Mouse (Mus musculus): Measurements from ENCODE around the gene Pls1. TPM values are rescaled to one million over a fixed set of nuclear protein-coding genes. Genes with fewer than 3 reads are reported as not detected.

Gene Pls1
- total RNA-seq, 2 experiments from 2014 or later, result 0.20 to 0.36 TPM

DNA sequence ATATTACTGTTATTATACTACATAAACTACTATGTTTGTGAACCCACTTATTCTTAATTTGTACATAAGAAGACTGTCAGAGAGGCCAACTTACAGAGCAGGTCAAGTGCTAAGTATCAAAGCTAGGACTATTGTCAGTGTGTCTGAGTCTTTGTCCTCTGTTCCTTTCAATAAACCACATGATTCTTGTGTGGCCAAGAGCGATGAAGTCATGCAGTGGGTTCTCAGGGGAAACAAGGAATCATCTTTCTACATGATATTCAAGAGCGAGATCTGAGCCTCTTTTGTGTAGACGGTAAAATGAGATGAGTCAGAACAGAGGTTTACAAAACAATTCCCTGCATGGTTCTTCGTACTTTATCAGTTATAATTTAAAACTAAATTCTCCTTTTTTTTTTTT is 35.5 kb downstream of the Pls1 start:
- intact Hi-C loops (cut with DNase I), result no loop called here
- DNase-seq, result no peak

GRCm38 (mm10) chr9:95805449-95805848 is 39.7 kb downstream of the Pls1 start:
- intact Hi-C loops (cut with DNase I), result no loop called here
- DNase-seq, result peak; percentile 65 to 73

GRCm38 (mm10) chr9:95803783-95804182 is 41.3 kb downstream of the Pls1 start:
- no peak for DNase-seq
- intact Hi-C loops (cut with DNase I), result no loop called here

DNA sequence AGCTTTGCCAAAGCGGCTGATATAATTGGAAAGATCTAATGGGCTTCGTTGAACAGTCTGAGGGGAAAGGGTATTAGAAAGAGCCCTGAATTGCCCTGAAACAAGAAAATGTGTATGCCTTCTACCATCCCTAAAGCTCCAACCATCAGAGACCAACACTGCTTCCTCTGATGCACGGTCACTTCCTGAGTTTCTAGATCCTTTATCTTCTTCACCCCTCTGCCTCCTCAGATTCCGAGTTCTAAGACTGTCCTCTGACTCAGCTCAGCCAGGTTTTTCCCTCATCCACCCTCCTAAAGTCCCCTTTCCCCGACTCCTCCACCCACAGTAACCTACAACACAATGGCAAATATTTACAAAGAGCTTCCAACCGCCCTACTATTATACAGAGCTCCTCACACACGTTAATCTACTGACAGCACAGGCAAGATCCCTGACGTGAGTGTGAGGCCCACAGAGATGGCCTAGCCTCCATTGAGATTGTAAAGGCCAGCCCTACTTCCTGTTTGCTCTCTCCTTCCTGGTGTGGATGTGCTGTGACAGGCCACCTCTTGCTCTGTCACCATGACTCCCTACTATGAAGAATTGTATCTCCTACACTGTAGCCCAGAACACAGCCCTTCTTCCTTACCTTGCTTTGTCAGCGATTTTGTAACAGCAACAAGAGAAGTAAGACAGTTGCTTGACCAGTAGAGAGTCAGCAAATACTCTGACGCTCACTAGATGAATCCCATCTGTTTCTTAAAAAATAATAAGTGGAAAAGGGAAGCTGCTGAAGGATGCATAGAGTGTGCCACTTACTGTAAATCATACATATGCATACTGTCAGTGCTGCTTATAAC is 43.3 kb downstream of the Pls1 start:
- DNase-seq, result no peak
- intact Hi-C loops (cut with DNase I), result no loop called here

DNA sequence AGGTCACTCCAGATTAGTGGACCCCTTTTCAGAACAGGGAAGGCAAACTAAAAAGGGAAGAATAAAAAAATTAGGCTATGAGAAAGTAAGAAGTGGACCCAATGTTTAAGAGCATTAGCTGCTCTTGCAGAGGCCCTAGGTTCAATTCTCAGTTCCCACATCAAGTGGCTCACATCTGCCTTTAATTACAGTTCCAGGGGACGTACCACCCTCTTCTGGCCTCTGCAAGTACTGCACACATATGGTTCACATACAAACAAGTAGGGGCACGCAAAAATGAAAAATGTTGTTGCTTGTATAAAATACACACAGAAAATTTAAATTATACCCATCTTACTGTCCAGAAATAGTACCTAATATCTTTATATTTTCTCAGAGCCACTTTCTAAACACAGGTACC is 48.8 kb downstream of the Pls1 start:
- intact Hi-C loops (cut with DNase I), result no loop called here
- no peak for DNase-seq

- intact Hi-C loops (cut with DNase I), result no loop called here
- no peak for DNase-seq
These were observed 49.3 kb downstream of the Pls1 start for GRCm38 (mm10) chr9:95795844-95796243.

DNA sequence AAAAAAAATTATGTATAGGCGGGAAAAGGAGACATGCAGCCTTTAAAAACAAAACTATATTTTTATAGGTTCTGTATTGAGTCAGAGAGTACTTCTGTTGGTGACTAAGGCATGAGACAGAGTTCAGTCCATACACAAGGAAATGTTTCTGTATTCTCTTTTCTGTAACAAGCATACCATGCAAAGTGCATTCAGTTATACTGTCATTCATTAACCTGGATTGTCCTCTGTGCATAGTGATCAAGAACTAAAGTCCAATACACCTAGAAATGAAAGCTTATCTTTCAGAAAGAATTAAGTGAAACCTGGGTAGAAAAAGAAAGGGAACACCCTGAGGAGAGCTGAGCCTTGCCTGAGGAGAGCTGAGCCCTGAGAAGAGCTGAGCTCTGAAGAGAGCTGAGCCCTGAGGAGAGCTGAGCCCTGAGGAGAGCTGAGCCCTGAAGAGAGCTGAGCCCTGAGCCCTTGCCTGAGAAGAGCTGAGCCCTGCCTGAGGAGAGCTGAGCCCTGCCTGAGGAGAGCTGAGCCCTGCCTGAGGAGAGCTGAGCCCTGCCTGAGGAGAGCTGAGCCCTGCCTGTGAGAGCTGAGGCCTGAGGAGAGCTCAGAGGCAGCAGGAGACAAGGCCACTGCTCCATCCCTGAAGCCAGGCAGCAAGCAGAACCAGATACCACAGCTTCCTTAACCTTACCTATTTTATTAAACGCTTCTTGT is 49.9 kb downstream of the Pls1 start:
- DNase-seq, result no peak
- intact Hi-C loops (cut with DNase I), result no loop called here

- no peak for DNase-seq
- intact Hi-C loops (cut with DNase I), result no loop called here
These were observed 50.9 kb downstream of the Pls1 start for GRCm38 (mm10) chr9:95793986-95794744.

- intact Hi-C loops (cut with DNase I), result no loop called here
- no peak for DNase-seq
These were observed 60.1 kb downstream of the Pls1 start for GRCm38 (mm10) chr9:95784888-95785511.

DNA sequence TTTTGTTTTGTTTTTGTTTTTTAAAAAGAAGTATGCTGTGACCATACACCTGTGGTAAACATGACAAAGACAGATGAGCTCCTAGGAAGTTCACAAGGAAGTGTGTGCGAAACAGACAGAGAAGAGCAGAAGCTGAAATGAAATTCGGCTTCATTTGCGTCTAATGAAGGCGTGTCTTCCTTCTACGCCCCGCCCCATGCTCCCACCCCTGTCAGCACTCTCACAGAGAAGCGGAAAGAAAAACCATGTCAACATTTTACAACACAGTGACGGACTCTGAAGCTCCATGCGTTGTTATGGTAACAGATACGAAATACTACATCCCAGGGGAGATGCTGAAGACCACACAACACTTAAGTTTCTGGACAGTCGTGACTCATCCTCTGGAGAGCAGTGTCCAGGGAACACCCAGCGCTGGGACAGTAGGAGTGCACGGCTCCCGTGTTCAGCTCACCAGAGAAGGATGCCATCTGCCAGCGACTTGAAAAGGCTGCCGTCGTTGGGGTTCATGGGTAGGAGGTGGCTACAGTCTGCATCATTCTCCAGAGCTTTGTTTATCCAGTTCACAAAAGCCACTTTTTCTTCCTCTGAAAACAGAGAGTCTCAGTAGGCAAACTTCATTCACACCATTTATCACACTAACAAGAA is 61.3 kb downstream of the Pls1 start:
- DNase-seq, result no peak

GRCm38 (mm10) chr9:95771671-95772070 is 73.4 kb downstream of the Pls1 start:
- intact Hi-C loops (cut with DNase I), result no loop called here
- no peak for DNase-seq

More for the DNA sequence above, 61.3 kb downstream of the Pls1 start:
- intact Hi-C loops (cut with DNase I), result no loop called here

GRCm38 (mm10) chr9:95763218-95763617 is 81.9 kb downstream of the Pls1 start:
- no peak for DNase-seq
- intact Hi-C loops (cut with DNase I), result no loop called here

GRCm38 (mm10) chr9:95762228-95762627 is 82.9 kb downstream of the Pls1 start:
- intact Hi-C loops (cut with DNase I), result no loop called here

DNA sequence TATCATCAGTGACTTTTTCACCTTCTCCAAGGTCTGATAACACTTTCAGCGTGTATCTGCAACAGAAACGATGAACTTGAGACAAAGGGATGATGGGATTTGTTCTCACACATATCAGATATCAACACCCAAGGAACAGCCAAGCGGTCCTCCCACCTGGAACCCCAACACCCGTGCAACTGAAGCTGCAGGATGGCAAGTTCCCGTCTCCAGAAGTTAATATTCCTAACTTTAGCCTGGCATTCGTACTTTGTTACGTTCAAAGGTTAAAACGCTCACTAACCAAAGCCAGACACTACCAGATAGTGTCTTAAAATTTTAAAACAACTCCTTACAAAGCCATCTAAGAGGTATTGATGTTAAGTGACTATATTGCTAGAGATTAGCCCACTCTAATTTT is 83.7 kb downstream of the Pls1 start:
- intact Hi-C loops (cut with DNase I), result no loop called here
- no peak for DNase-seq

More at GRCm38 (mm10) chr9:95762228-95762627, 82.9 kb downstream of the Pls1 start:
- DNase-seq, result no peak

DNA sequence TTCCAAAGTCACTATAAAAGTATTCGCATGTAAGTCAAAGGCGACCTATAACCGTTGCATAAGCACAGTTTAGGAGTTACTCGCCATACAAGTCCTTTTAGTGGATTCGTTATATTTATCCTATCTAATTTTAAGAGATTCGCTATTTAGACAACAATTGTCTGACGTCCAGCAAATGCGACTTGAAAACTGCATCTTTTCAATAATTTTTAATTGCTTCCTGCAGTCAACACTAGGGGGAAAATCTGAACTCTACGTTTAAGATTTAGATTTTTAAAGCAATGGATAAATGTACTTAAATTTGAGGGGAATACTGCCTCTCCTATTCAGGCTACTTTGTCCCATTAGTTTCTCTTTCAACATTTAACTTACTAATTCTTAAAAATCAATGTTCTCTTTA is 94.4 kb downstream of the Pls1 start:
- intact Hi-C loops (cut with DNase I), result loop anchor here (5.0 kb wide), 1 partner anchor 102 kb away; no protein-coding TSS in a partner anchor
- DNase-seq, result no peak

GRCm38 (mm10) chr9:95750037-95750511 is 95.0 kb downstream of the Pls1 start, which contains the start of gene Trpc1:
TSS of gene Trpc1 (minus strand) at chr9:95750375.
- peak; percentile 83 to 85 for DNase-seq
- intact Hi-C loops (cut with DNase I), result loop anchor here (5.0 kb wide), 1 partner anchor 102 kb away; no protein-coding TSS in a partner anchor

GRCm38 (mm10) chr9:95749461-95749928 is 95.6 kb downstream of the Pls1 start:
- peak in 1 of 2 experiments; percentile 34 for DNase-seq
- intact Hi-C loops (cut with DNase I), result no loop called here

DNA sequence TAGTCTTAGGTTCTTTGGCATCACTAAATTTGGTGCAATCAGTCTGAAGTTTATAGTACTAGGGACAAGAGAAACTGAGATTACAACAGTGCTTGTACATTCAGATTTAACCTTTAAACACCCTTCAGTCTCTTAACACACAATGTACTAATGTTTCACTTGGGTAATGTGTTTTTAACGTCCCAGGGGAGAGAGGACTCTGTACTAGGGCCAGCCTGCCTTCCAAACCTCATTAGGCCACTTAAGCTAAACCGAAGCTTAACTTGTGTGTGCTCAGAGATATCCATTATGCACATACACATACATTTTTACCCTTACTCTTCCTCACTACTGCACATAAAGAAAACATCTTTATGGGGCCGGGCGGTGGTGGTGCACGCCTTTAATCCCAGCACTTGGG is 97.8 kb downstream of the Pls1 start:
- no peak for DNase-seq
- intact Hi-C loops (cut with DNase I), result no loop called here

- intact Hi-C loops (cut with DNase I), result no loop called here
- no peak for DNase-seq
These were observed 100.1 kb downstream of the Pls1 start for GRCm38 (mm10) chr9:95744845-95745613.

Measured in heart, postnatal 10 days (tissue).